Mouse (Mus musculus): ENCODE measurements around the gene Fam92b.

The Fam92b gene

DNA sequence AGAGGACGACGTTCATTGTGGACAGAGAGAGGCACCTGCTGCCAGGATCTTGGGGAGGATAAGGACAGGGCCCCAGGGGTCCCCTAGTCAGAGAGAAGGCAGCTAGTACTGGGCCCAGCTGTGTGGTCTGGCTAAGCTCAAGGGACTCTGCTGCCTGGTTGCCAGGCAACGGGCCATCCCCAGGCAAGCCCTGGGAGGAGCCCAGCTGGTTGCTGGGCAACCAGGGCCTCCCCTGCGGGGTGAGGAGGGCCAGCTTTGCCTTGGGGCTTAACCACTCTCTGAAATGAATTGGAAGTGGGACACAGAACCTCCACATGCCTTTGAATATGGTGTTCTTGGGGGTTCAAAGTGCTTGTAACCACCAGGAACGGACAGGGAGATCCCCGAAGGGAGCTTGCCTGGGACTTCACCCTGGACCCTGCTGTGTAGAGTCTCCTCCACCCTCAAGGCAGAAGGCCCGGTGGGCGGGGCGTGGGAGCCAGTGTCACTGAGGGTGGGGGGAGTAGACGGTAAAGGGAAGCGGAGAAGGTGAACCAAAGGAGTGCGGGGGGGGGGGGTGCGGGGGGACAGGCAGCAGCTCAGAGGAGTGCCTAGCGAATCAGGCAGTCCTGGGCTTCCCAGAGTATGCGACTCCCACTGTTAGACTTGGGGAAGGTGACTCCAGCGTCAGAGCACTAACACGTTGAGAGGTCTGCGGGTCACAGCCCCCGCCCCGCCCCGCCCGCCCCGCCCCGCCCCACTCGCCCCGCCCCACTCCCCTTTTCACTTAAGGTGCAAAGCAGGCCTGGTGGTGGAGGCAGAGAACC, at the start of gene Fam92b:
Gene Fam92b (minus strand): TSS at position 149 of the 806 bp plus-strand sequence.
- DNase-seq (ENCODE audit: low spot score in 2 of 2), result peak in 1 of 2 experiments; percentile 43

DNA sequence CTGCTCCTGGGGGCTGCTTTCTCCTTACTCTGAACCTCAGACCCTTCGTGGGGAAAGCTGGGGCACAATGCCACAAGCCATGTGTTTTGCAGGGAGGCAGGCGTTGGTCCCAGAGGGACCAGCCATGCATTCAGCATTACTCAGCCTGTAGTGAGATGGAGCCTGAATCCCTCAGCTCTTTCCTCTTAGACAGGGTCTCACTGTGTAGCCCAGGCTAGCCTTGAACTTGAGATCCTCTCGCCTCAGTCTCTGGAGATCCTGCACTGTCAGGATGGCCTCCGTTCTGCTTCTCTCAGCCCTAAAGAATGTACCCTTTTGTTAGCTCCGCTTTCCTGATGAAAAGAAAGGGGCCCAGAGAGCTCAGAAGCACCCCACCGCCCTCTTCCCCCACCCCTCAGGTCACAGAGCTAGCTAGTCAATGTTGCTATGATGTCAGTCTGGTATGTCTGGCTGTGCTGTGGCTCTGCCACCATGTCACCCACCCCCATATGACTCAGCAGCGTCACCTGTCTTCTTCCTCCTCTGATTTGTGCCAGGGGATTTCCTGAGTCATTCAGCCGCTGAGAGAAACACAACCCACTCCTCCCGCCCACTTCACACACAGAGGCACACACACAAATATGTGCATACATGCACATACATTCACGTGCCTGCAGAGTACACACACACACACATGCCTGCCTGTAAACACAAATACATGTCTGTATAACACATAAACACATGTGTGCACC, 48.3 kb upstream of the Fam92b start:
- no peak for DNase-seq (ENCODE audit: low spot score in 2 of 2)

DNA sequence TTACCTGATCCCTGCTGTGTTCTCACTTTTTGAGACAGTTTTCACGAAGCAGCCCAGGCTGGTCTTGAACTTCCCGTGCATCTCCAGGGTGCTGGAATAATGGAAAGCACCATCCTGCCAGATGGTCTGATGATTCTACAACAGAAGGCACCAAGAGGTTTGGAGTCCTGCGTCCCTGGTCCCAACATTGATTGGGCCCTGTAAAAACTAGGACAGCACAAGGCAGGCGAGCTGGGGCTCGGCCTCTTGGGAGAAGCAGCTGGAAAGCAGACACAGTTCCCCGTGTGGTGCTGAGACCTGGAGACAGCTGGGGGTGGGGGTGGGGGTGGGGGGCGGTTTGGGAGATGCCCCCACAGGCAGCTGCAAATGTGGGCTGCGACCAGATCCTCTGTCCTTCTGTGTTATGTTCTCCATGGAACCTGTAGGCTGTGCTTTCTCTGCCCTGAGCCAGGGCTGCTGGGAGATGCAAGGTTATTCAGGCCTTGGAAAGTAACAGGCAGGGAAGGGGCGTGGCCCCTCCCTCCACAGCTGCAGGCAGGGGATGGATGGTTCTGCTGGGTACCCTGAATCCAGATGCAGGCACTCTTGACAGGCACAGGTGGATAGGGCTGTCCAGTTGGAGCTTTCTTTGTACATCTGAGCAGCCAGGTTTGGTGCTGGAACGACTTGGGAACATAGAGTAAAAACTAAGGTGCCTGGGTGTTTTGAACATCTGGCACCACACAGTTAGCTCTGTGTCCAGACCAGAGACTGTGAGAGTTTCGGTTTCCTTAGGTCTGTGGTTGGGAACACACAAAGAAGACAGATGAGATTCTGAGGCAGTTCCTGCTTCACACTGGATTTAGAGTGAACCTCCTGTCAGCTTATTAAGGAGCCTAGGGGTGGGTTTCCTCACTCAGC, 47.5 kb upstream of the Fam92b start:
- no peak for DNase-seq (ENCODE audit: low spot score in 2 of 2)

DNA sequence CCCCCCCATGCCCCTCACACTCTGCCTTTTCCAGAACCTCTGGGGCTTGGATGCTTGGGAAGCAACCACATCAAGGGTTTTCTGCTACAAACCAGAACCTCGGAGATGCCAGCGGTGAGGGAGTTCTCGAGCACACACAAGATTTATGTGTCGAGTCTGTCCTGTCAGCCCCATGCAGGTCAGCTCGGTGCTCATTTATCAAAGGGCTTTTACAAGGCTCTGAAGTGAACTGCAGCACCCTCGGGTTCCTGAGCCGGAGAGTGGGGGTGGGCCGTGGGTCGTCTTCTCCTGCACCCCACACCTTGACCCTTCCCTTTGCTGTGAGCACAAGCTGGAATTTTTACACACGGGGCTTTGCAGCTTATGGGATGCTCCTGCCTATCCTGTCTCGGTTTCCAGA, 45.3 kb upstream of the Fam92b start:
- no peak for DNase-seq (ENCODE audit: low spot score in 2 of 2)

DNA sequence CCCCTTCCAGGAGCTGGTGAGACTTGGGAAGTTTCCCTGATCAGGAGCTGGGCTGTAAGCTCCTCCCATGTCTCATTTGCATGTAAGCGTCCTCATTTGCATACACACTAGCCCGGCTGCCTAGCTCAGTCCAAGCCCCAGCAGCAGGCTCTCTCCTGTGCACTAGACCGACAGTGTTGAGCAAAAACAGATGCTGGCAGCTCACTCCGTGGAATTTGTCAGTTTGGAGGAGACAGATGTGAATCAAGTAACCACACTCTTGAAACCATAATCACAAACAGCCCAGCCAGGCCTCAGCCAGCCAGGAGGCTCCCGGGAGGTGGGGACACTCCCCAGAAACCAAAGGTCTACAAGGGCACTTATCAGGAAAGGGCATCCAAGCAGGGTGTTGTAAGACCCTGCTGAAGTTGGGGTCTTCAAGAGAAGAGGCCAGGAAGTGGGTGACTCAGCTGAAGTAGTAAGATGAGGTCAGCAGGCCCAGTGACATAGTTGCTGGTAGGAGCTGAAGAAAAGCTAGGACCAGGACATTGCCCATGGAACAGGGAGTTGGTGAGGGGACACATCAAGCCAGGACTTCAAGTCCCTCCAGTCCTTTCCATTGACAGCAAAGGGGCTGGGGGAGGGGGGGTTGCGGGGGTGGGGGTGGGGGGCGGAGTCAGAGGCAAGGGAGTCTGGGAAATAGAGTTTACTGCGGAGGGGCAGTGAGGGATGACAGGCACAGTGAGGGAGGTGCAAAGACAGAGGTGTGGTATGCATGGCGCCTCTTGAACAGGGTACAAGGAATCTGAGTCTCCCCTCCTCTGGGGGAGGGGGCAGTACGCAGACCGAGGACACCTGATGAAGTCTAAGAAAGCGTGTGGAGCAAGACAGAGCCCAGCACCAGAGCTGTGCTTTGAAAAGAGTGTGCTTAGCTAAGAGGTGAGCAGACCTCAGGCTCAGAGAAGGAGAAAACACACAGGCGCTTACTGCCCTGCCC, 39.9 kb upstream of the Fam92b start:
- no peak for DNase-seq (ENCODE audit: low spot score in 2 of 2)

DNA sequence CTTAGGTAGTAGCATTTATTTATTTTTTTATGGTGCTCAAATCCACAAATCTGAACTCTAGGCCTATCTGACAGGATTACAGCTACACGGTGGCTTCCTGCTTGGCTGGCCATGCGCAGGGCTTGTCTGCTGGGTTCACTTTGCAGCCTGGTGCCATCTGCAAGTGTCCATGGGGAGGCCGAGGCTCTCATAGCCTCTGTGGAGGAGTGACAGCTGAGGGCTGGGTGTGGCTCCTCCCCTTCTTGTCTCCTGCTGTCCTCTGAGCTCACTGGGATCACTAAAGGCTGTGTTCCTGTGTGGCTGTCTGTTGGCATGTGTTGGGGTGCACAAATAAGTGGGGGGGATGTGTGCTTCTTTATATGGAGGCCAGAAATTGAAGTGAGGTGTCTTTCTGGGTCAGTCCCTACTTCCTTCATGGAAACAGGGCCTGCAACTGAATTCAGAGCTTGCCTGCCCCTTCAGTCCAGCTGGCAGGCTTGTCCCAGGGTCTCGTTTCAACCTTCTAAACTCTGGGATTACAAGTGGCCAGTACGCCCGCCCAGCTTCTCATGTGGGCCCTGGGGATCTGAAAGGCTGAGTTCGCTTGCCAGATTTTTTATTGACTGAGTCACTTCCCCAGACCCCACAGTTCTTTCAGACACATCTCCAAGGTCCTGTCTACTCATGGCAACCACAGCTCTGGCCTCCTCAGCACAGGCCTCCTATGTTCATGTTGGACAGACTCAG, 38.3 kb upstream of the Fam92b start:
- DNase-seq (ENCODE audit: low spot score in 2 of 2), result peak in 1 of 2 experiments; percentile 29

DNA sequence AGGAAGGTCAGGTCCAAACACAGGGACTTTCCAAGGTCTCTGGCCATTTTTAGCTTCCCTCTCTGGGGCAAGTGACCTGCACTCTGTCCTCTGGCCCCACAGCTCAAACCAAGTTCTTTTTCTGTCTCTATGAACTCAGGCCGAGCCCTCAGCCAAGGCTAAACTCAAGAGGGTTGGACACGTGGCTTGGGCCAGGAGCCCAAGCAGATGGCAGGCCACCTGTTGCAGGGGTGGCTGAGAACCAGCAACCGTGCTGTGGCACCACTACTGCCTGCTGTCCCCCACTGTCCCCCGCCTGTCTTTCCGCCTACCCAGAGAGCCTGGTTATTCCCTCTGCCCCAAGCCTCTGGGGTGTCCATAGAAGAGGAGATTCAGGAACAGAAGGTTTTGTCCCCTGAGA, 36.7 kb upstream of the Fam92b start:
- DNase-seq (ENCODE audit: low spot score in 2 of 2), result peak in 1 of 2 experiments; percentile 21

DNA sequence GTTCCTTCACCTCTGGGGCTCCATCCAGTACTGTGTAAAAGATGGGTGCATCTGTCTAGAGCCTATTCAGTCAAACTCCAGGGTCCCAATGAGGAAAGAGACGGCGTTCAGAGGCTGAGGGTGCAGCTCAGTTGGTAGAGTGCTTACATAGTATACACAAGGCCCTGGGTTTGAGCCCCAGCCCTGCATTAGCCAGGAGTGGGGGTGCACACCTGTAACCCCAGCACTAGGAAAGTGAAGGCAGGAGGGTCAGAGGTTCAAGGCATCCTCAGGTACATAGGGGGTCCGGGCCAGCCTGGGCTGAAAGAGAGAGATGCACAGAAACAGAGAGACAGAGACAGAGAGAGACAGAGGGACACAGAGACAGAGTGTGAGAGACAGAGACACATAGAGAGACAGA, 36.0 kb upstream of the Fam92b start:
- DNase-seq (ENCODE audit: low spot score in 2 of 2), result no peak

DNA sequence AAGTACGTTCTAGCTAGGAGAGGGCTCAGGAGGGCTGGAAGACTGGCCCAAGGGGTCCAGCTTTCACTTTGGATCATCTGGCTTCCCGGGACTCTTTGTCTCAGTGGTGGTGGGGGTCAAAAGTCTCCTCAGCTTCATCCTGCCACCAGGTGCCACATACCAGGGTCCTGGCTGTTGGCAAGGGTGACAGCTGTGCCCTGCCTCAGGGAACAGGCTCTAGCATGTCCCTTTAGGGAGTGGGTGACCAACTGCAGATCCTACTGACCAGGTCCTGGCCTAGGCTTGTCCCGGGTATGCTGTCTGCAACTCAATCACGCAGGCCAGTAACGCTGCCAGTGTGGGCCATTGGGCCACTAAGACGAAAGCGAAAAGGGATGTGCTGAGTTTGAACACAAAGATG, 35.3 kb upstream of the Fam92b start:
- DNase-seq (ENCODE audit: low spot score in 2 of 2), result no peak

DNA sequence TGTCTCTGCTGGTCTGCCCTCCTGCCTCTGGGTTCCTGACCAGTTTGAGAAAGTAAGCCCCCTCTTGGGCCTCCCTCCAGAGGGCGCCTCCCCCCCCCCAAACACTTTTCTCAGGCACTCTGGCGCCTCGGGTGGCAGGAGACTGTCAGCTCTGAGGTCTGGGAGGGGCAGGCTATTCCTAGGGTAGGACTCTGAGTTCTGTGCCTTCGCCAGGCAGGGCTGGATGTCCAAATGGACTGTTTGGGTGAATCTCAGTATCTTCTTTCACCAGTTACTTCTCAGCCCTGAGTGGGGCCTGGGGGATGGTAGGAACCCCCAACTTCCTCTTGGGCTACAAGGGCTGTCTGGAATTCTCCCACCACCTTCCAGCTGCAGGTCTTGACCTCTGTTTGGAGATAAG, 34.1 kb upstream of the Fam92b start:
- no peak for DNase-seq (ENCODE audit: low spot score in 2 of 2)

DNA sequence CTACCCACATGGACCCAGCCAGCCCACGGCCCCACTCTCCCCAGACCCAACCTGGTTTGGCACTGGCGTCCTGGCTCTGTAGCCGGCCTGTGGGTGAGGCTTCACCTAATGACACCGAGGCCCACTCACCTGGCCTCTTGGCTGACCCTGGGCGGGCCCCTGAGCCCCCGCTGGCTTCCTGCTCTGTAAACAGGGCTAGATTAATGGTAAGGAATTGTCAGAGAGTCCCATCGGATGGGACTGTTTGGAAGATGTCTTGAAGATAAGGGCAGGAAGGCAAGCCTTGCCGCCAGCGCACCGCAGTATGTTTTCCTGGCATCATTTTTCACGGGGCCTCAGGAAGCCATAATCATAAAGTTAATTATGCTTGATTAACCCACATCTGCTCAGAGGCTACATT, 30.8 kb upstream of the Fam92b start:
- no peak for DNase-seq (ENCODE audit: low spot score in 2 of 2)

DNA sequence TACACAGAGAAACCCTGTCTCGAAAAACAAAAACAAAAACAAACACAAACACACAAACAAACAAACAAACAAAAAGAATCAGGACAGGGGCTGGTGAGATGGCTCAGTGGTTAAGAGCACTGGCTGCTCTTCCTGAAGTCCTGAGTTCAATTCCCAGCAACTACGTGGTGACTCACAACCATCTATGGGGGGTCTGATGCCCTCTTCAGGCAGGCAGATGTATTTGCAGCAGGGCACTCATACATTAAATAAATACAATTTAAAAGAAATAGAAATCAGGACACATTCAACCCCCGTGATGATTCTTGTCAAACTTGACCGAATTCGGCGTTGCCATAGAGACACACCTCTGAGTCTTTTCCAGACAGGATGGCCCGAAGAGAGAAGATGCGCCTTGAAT, 30.1 kb upstream of the Fam92b start:
- DNase-seq (ENCODE audit: low spot score in 2 of 2), result no peak

DNA sequence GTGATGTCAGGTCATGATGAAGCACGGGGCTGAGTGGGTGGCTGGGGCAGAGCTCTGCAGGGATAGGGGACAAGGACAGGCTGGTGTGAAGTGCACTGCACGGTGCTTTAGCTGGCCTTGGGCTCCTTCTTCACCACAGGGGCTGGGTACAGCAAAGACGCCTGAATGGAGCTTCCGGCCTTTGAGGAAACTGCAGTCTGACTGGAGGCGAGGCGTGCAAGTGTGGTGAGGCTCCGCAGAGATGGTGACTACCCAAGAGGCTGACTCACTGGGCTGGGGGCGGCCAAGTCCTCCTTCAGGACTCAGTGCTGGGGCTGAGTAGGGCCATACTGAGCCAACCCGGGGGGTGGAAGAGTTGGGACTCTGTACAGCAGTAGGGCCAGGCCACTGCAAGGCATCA, 28.6 kb upstream of the Fam92b start:
- no peak for DNase-seq (ENCODE audit: low spot score in 2 of 2)

DNA sequence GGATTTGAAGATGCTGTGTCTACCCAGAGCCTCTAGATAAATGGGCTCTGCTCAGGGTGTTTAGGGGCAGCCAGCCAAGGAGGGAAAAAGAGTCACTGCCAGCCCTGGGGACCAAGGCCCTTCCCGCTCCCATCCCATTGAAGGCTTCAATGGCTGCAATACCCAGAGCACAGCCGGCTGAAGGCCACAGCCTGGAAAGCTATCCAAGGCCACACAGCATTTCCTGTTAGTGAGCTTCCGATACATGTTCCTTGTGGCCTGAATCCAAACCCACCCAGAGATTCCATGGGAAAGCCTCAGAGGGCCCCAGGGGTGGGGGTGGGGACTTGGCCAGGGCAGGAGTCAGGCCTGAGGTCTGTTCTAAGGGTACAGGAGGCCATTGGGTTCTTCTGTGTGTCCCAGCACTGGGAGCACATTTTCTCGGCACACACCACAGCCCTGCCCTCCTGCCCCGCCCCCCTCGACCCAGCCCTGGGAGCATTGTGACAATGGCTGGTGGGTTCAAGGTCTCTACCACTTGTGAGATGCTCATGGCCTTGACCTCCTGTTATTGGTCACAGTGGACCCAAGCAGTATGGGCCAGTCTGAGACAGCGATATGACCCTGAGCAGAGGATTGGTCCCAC, 27.6 kb upstream of the Fam92b start:
- no peak for DNase-seq (ENCODE audit: low spot score in 2 of 2)

DNA sequence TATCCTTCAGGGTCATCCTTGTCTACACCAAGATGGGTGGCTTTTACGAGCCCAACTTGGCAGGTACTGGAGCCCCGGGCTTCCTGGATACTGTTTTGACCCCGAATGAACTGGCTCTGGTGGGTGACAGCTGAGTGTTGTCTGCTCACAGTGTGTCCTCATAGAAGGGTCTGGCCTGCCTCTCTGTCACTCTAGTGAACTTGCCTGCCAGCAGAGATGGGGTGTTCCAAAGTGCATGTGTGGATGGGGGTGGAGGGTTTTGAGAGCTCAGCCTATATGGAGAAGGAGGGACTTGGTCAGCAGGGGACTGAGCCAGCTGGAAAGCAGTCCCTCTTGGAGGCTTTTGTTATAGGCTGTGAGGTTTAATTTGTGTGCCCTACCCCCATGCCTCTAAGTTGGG, 25.3 kb upstream of the Fam92b start:
- no peak for DNase-seq (ENCODE audit: low spot score in 2 of 2)

DNA sequence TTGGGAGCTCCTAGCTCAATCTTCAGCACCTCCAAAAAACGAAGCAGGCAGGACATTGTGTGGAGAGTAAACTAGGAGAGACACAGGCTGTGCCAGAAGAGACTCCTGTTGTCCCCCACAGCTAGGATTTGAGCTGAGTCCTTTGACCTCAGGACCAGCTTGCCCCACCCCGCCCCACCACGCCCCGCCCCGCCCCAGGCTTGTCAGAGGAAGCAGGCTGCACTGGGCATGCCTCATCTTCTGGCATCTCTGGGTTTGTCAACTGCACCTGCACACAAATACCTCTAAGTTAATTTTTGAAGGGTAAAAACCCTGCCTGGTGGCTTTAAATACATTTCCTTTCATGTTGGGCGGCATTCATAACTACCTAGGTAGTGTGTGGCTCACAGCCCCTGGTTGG, 24.1 kb upstream of the Fam92b start:
- DNase-seq (ENCODE audit: low spot score in 2 of 2), result no peak

DNA sequence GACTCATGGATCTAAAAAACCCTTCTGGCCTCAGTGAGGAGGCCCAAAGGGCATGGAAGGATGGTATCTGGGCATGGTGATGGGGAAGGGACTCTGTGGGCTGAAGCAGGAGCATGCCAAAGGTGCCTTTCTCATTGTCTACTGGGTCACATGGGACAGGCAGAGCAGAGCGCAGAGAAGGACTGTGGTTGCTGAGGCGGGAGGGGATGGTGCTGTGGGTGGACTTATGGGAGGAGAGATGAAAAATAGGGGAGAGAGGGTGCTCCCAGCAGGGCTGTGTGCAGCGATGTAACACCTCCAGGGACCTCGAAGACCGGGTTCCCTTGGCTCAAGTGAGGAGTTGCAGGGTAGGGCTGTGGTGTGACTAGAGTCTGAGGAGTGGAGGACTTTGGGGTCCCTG, 14.9 kb upstream of the Fam92b start:
- no peak for DNase-seq (ENCODE audit: low spot score in 2 of 2)

DNA sequence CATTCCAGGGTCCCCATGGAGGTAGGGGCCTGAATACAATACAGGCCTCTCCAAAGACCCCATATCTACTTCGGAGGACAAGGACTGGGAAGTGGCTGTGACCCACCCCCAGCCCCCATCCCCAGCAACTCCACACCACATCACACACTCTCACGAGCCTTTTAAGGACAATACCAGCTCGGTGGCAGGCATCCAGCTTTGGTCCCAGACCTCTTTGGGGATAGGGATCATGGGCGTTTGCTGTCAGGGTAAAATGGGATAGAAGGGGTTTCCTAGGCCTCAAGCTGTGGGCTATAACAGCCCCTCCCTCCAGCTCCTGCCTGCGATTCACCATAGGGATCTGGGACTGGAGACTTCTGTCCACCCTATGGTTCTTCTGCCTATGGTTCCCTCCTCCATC, 14.4 kb upstream of the Fam92b start:
- DNase-seq (ENCODE audit: low spot score in 2 of 2), result no peak

DNA sequence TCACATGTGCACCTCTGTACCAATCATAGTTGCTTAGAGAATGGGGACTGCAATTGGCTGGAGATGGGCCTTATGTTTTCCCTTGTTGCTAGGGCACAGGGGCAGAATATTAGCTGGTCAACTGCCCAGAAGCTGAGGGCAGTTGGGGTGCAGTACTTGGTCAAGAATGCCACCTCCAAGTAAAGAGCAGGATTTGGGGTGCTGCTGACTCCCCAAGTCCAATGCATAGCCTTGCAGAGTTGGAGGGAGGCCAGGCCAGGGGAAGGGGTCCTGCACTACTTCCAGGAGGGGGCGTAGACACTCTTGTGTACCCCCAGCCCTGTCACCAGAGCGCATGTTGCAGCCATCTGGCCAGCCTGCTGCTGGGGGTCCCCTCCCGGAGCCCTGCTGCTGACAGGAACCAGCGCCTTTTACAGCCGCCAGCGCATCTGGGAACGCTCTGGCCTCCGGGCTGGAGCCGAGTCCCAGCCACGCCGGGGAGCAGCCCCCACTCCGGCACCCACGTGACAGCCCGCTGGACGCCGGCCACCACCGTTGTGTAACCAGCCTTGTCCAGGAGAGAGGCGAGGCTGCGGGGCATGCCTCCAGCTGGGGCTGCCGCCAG, 13.6 kb upstream of the Fam92b start:
- DNase-seq (ENCODE audit: low spot score in 2 of 2), result no peak
